Mouse (Mus musculus) liver, embryonic 11.5 days (tissue): ENCODE data around the gene Arhgef18. TPM values are rescaled to one million over a fixed set of nuclear protein-coding genes. Genes with fewer than 3 reads are reported as not detected.

ENCODE experiments used
- ATAC-seq: fragments of 200-750 bp; cut with Nextera tagmentation; replicated peaks from 2 replicates; pipeline ENCODE4 v1.8.0; 2017; ENCODE audit warnings: moderate number of reproducible peaks, mild to moderate bottlenecking, moderate TSS enrichment, moderate library complexity; ENCODE audit not compliant: low FRiP score
- DNase-seq: peaks from one replicate; pipeline ENCODE4 v3.0.0-alpha.2; 2017; ENCODE audit warnings: low spot score
- H3K27ac ChIP-seq: fragments of 300-500 bp; sonication (generic); 2 replicates; pipeline ENCODE4 v1.5.1; 2014; ENCODE audit warnings: mild to moderate bottlenecking, low read depth, low read length, control low read depth
- H3K27me3 ChIP-seq: fragments of 300-500 bp; sonication (generic); replicated peaks from 2 replicates; pipeline ENCODE4 v1.6.1; 2014; ENCODE audit warnings: low read length, mixed read lengths; ENCODE audit not compliant: control insufficient read depth, insufficient read depth
- H3K36me3 ChIP-seq: fragments of 300-500 bp; sonication (generic); 2 replicates; pipeline ENCODE4 v1.6.1; 2014; ENCODE audit warnings: mild to moderate bottlenecking, low read length, moderate library complexity, mixed read lengths; ENCODE audit not compliant: control insufficient read depth, insufficient read depth
- H3K4me1 ChIP-seq: fragments of 300-500 bp; sonication (generic); replicated peaks from 2 replicates; pipeline ENCODE4 v1.6.1; 2014; ENCODE audit warnings: low read length, mixed read lengths; ENCODE audit not compliant: control insufficient read depth, insufficient read depth
- H3K4me2 ChIP-seq: fragments of 300-500 bp; sonication (generic); 2 replicates; pipeline ENCODE4 v1.6.1; 2014; ENCODE audit warnings: mild to moderate bottlenecking, control low read depth, moderate library complexity
- H3K4me3 ChIP-seq: fragments of 300-500 bp; sonication (generic); 2 replicates; pipeline ENCODE4 v1.5.1; 2014; ENCODE audit warnings: low read depth, low read length, control low read depth
- H3K9ac ChIP-seq: fragments of 300-500 bp; sonication (generic); 2 replicates; pipeline ENCODE4 v1.6.1; 2014; ENCODE audit warnings: low read depth, low read length, control low read depth
- H3K9me3 ChIP-seq: fragments of 300-500 bp; sonication (generic); 2 replicates; pipeline ENCODE4 v1.6.1; 2016; ENCODE audit warnings: low read length, inconsistent platforms, mixed read lengths; ENCODE audit not compliant: control insufficient read depth
- WGBS: fragments of 180-500 bp; shearing (Covaris S2); extraction: QIAGEN DNeasy Blood & Tissue Kit; methylation state at CpG from one replicate; pipeline ENCODE4 v1.1.7; 2014; 5-methylcytosine and 5-hydroxymethylcytosine counted together
- polyA plus RNA-seq: library from polyadenylated mRNA; unstranded; fragments of >200 nt; fragmentation: Nextera tagmentation; extraction: Ambion mirVana; gene quantifications from 2 replicates; pipeline ENCODE4 v1.2.1, GENCODE M21; 2014

Arhgef18 gene
- polyA plus RNA-seq, 1 experiment from 2014 or later, result 5.2 TPM

DNA sequence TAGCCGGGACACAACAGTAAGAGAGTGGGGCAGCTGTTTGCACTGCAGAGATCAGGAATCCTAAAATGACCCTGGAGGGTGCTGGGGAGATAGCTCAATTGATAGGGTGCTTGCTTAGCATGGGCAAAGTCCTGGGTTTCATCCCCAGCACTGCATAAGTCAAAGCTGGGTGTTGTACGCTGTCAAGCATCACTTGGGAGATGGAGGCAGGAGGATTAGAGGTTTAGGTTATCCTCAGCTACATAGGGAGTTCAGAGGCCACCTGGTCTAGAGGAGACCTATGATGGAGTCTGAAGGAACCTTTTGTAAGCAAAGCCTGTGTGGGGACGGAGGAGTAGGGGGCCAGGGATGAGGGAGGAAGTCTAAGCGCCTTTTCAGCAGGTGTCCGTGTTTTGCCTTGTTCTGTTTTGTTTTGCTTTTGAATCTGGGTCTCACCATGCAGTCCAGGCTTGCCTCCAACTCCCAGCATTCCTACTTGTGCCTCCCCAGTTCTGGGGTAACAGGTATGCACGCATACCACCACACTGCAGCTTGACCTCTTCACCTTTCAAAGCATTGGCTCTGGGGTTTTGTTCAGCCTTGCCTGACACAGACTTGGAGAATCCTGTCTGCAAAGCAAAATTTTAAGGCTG, 38.9 kb upstream of the Arhgef18 start:
- no peak overlapping the region for H3K4me3 ChIP-seq
- DNase-seq (no peak), ATAC-seq (no peak)
- no peaks in the 10 kb centered on the region for H3K36me3 ChIP-seq
- H3K9ac ChIP-seq, result no peak overlapping the region
- H3K27me3 ChIP-seq, result no peaks in the 10 kb centered on the region
- no peak overlapping the region for H3K27ac ChIP-seq
- no peaks in the 10 kb centered on the region; the same call in 1 of the 2 replicates for H3K4me1 ChIP-seq
- H3K9me3 ChIP-seq, result no peaks in the 10 kb centered on the region
- WGBS, result 52% methylated on average over 6 of the region's 6 CpGs
- H3K4me2 ChIP-seq, result 0 out of 2 replicates have a peak overlapping the region, but pooled peaks have one; percentile 4

DNA sequence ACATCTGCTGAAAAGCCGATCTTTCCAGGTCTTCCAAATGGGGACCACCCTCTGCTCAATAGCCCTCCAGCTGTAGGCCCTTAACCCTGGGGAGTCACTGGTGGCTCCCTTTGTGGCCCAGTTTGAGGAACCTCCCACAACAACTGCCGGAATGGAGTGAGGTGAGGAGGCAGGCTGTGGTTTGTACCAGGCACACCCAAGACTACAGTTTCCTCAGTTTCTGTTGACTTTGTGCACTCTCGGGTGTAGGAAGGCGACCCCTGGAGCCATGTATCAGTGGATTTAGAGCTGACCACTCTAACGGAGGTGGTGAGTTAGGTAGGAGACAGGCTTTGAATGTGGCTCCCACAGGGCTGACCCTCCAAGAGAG, 38.4 kb upstream of the Arhgef18 start:
- H3K36me3 ChIP-seq, result no peaks in the 10 kb centered on the region
- 32% methylated on average over 5 of the region's 5 CpGs for WGBS
- H3K9ac ChIP-seq, result no peak overlapping the region
- H3K4me3 ChIP-seq, result no peak overlapping the region
- no peak for DNase-seq
- H3K27me3 ChIP-seq, result no peaks in the 10 kb centered on the region
- H3K4me2 ChIP-seq, result no peak overlapping the region
- H3K9me3 ChIP-seq, result no peaks in the 10 kb centered on the region
- H3K4me1 ChIP-seq, result no peaks in the 10 kb centered on the region; the same call in 1 of the 2 replicates
- no peak for ATAC-seq
- no peak overlapping the region for H3K27ac ChIP-seq

DNA sequence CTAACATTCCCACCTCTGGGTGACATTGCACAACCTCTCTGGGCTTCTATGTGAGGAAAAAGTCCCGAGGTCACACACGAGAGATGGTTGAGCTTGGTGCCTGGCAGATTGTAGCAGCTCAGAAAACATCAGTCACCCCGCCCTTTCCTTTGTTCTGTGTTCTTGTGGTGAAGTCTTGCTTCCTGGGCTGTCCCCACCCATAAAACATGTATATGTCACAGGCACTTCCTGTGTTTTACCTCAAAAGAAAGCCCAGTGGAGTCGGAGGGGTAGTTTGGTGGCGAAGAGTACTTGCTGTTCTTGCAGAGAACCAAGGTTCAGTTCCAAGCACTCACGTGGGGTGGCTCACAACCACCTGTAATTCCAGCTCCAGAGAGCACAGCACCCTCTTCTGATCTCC, 37.2 kb upstream of the Arhgef18 start:
- no peak overlapping the region for H3K9ac ChIP-seq
- H3K36me3 ChIP-seq, result no peaks in the 10 kb centered on the region
- ATAC-seq (0 out of 2 replicates have a peak, but pooled peaks have one; percentile 11), DNase-seq (no peak)
- H3K4me1 ChIP-seq, result no peaks in the 10 kb centered on the region; the same call in 1 of the 2 replicates
- WGBS, result 55% methylated on average over 6 of the region's 6 CpGs
- no peak overlapping the region for H3K27ac ChIP-seq
- no peak overlapping the region for H3K4me2 ChIP-seq
- no peaks in the 10 kb centered on the region for H3K9me3 ChIP-seq
- no peaks in the 10 kb centered on the region for H3K27me3 ChIP-seq
- H3K4me3 ChIP-seq, result no peak overlapping the region

DNA sequence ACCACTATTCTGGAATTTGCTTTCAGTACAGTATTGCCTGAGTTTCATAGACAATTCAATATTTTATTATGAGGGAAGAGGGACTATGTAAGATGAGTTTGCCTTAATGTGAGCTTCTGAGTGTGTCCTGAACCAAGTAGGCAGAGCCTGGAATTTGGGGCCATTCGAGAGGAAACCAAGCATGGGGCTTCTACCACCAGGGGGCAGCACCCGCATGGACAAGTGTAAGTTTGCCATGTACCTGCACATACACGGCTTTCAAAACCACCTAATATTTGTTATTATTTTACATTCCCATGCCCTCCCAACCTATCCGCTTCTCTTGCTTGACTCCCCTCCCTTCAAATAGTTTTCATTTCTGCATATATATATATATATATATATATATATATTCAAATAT, 34.7 kb upstream of the Arhgef18 start:
- H3K36me3 ChIP-seq, result no peaks in the 10 kb centered on the region
- H3K27ac ChIP-seq, result no peak overlapping the region
- WGBS, result 7% methylated on average over 4 of the region's 4 CpGs
- ATAC-seq (0 out of 2 replicates have a peak, but pooled peaks have one; percentile 26), DNase-seq (peak; percentile 61)
- H3K4me3 ChIP-seq, result no peak overlapping the region
- no peaks in the 10 kb centered on the region for H3K27me3 ChIP-seq
- H3K4me2 ChIP-seq, result no peak overlapping the region
- no peak overlapping the region for H3K9ac ChIP-seq
- no peaks in the 10 kb centered on the region; the same call in 1 of the 2 replicates for H3K4me1 ChIP-seq
- H3K9me3 ChIP-seq, result no peaks in the 10 kb centered on the region

DNA sequence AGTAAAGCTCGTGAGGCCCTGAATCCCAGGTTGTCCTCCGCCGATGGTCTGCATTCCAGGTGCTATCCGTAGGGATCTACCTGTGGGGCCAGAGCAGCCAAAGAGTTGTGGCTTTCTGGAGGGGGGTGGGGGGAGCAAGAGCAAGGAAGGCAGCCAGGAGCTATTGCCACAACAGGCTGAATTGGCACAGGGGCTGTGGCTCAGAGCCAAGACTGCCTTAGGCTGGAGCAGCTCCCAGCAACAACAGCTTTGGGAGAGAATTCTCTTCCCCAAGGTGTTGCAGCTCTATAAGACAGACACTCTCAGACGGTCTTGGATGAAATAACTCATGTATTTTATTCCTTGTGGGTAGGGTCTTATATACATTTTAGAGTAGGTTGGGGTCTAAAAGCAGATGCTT, 25.7 kb upstream of the Arhgef18 start:
- DNase-seq (no peak), ATAC-seq (no peak)
- Histone ChIP-seq H3K4me1 (no peaks in the 10 kb centered on the region), H3K27me3 (no peaks in the 10 kb centered on the region), H3K4me3 (no peak overlapping the region), H3K9me3 (no peaks in the 10 kb centered on the region), H3K4me2 (no peak overlapping the region), H3K36me3 (no peaks in the 10 kb centered on the region), H3K9ac (no peak overlapping the region), H3K27ac (no peak overlapping the region)
- 84% methylated on average over 5 of the region's 5 CpGs for WGBS

DNA sequence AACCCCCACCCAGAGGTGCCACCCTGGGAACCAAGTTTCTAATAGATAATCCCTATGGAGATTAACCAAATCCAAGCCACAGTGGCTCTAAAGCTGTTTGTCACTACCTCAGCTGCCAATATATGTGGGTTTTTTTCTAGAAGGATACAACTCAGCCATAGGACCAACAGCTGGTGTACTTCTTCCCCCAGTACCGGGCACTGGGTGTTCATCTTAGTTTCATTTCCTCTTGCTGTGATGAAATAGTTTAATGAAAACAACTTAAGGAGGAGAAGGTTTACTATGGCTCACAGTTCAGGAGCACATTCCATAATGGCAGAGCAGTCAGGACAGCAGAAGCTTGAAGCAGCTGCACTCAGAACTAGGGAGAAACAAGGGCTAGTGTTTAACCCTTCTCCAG, 24.7 kb upstream of the Arhgef18 start:
- Histone ChIP-seq H3K27ac (no peak overlapping the region), H3K4me1 (no peaks in the 10 kb centered on the region), H3K4me2 (no peak overlapping the region), H3K36me3 (no peaks in the 10 kb centered on the region), H3K9me3 (no peaks in the 10 kb centered on the region), H3K27me3 (no peaks in the 10 kb centered on the region), H3K9ac (no peak overlapping the region), H3K4me3 (no peak overlapping the region)
- WGBS, result 70% methylated on average over 1 of the region's 1 CpGs
- no peak for ATAC-seq
- no peak for DNase-seq

DNA sequence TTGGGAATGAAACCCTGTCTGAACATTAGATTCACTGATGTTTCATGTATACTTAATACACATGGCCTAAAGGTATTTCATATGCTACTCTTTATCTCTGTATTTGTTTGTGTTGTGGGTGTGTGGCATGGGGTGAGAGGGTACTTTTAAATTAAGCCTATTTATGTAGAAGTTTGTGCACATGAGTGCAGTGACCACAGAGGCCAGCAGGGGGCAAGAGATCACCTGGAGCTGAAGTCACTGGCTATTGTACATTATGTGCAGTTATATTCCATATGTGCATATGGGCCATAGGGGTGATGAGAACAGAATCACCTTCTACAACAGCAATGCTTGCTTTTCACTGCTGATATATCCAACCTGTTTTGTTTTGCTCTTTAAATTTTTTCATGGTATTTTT, 17.1 kb upstream of the Arhgef18 start:
- DNase-seq, result no peak
- Histone ChIP-seq H3K4me2 (no peak overlapping the region), H3K27ac (no peak overlapping the region), H3K9ac (no peak overlapping the region), H3K4me3 (no peak overlapping the region), H3K9me3 (no peaks in the 10 kb centered on the region), H3K27me3 (no peaks in the 10 kb centered on the region), H3K36me3 (no peaks in the 10 kb centered on the region), H3K4me1 (no peaks in the 10 kb centered on the region)
- no peak for ATAC-seq

DNA sequence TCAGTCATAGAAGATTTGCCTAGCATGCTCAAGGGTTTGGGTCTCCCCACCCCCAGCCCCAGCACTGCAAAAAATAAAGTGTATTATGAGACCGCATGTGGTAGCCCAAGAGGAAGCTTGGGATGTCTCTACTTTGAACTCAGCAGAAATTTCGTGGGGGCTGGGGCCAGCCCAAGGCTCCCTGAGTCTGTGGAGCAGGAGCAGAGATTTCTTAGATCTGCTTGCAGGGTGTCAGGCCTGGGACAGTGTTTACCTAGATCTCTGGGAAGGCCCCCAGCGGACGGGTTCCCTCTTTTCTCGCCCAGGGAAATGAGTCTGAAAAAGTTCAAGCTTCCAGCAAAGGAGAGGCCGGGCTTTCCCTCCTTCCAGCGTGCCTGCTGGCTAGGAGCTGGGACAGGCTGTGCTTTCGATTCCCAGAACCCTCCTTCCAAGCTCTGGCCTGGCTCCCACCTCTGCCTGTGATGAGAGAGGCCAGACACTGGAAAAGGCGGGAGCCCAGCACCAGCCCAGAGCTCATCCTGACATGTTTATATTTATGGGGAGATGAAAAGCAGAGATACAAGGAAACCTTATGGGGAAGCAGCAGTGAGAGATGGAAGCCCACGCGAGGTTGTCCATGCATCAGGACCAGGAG, 16.0 kb upstream of the Arhgef18 start:
- no peaks in the 10 kb centered on the region for H3K36me3 ChIP-seq
- ATAC-seq (no peak), DNase-seq (no peak)
- 55% methylated on average over 11 of the region's 11 CpGs for WGBS
- no peak overlapping the region for H3K4me3 ChIP-seq
- no peaks in the 10 kb centered on the region for H3K4me1 ChIP-seq
- no peak overlapping the region for H3K4me2 ChIP-seq
- no peak overlapping the region for H3K27ac ChIP-seq
- H3K9ac ChIP-seq, result no peak overlapping the region
- no peaks in the 10 kb centered on the region for H3K27me3 ChIP-seq
- H3K9me3 ChIP-seq, result no peaks in the 10 kb centered on the region

DNA sequence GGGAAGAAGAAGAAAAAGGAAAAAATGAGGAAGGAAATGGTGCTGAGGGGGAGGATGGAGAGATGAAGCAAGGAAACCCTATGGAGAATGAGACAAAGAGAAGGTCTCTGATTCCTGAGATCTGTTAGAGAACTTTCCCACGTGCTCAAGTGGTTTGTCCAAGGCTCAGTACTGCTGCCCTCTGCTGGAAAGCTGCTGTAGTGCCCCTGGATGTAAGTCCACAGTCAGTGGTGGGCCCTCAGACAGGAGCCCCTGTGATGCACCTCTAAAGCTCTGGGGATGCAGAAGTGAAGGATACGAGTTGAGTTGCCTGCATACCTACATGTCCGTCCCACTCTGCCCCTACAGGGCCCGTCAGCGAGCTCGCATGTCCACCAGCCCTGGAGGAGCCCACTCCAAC, 5.5 kb upstream of the Arhgef18 start:
- Histone ChIP-seq H3K9me3 (no peaks in the 10 kb centered on the region), H3K9ac (no peak overlapping the region), H3K4me1 (peaks cover 5% of the 10 kb centered on the region; the same call in 1 of the 2 replicates), H3K27ac (no peak overlapping the region), H3K36me3 (no peaks in the 10 kb centered on the region), H3K4me3 (no peak overlapping the region), H3K4me2 (no peak overlapping the region), H3K27me3 (no peaks in the 10 kb centered on the region)
- 41% methylated on average over 6 of the region's 6 CpGs for WGBS
- peak; percentile 57; the same call in 1 of the 2 replicates for ATAC-seq
- peak; percentile 45 for DNase-seq
